Mouse (Mus musculus) lung, adult 2 months (tissue): ENCODE data around the gene Slc41a2.

Experiments
- CTCF ChIP-seq: fragments of 200-500 bp; IDR thresholded peaks from 2 replicates; pipeline ENCODE4 v1.5.1; 2011; ENCODE audit warnings: mild to moderate bottlenecking, low read length, control low read depth; ENCODE audit not compliant: insufficient read depth
- POLR2A ChIP-seq: fragments of 200-500 bp; IDR thresholded peaks from 2 replicates; pipeline ENCODE4 v1.6.1; 2011; ENCODE audit warnings: low read depth, mild to moderate bottlenecking, control low read depth, low read length, borderline replicate concordance; ENCODE audit errors: extremely low read depth

DNA sequence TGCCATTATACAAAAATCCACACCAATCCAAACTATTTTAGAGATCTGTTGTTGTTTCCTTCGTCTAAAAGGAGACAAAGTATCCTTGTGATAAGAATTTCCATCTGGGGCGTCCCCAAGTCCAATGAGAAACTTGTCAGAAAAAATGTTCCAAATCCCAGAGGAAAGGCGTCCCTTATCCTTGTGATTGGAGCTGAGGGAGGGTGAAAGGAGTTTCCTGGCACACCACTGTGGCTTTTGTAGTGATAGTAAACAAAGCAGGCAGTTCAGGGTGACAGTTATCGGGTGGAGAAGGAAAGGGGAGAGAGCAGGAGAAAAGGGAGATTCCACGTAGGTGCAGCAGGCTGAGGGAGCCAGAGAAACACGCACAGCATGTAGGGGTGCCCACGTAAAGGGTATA, 9.8 kb upstream of the Slc41a2 start:
- TF ChIP-seq CTCF (no peak), POLR2A (no peak)
